Comparison of ENCODE assay signal across 10 mouse cellular contexts in the genomic region with DNA sequence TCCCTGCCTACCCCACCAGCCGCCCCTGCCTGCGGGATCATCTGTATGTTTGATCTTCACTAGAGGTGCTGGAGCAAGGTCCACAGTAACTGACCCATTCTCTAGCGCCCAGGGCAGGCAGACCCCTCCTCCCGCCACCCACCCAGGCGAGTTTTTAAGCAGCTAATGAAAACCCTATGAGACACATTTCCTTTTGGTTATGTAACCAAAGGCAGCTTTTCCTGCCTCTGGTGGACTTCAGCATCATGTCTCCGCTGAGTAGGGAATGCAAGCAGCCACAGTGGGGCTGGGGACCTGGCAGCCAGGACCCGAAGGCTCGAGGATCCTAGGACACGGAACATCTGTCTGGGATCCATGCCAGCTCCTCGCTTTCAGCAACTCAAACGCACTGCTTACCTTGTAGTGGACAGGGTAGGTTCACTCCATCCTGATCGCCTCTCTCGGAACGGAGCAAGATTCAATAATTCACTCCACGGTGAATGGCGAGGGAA. TPM values are rescaled to one million over a fixed set of nuclear protein-coding genes. Genes with fewer than 3 reads are reported as not detected.
DNase-seq lines count a peak whose midpoint lies in the region; ATAC-seq lines count a peak whose summit lies in the region.
"Had no signal": no experiment of that assay in that cellular context is flagged by ENCODE, and none has a peak within 500 bp of the region (broad histone marks: within the 10 kb centered on the region; RNA-seq: fewer than 3 reads in every experiment).

No protein-coding gene starts in this region.

- peaks cover 10% of the 10 kb centered on the region for H3K27me3 ChIP-seq in forebrain, embryonic 16.5 days (replicated peaks; ENCODE audit: control insufficient read depth, insufficient read depth, low read length)

- peak overlapping the region; percentile 64 for H3K9ac ChIP-seq in forebrain, embryonic 16.5 days (replicated peaks; ENCODE audit: low read depth, low read length)

- WGBS in forebrain, embryonic 16.5 days = 5% methylated on average over 16 of the region's 16 CpGs

- peak overlapping the region; percentile 99 for H3K4me2 ChIP-seq in forebrain, embryonic 16.5 days (ENCODE audit: low read length)

- H3K4me1 ChIP-seq in forebrain, embryonic 16.5 days (replicated peaks; ENCODE audit: control insufficient read depth, insufficient read depth, low read length) = peaks cover 19% of the 10 kb centered on the region

- peak; percentile 42 to 44 for DNase-seq in left cerebral cortex, adult 18-20 months (ENCODE audit: low spot score in 2 of 2)
- no peak for DNase-seq in left cerebral cortex, adult 11 months (ENCODE audit: low spot score)
- peak; percentile 52 to 63 for DNase-seq in left cerebral cortex, postnatal 36 days (ENCODE audit: low spot score in 2 of 2)
- peak; percentile 44 for DNase-seq in right cerebral cortex, postnatal 4 days
- no peak for DNase-seq in ovary, postnatal 10 days (ENCODE audit: low spot score)
- DNase-seq in adrenal gland, postnatal 14 days = no peak
- no peak for DNase-seq in heart, postnatal 36 days

- H3K4me3 ChIP-seq in forebrain, embryonic 16.5 days (replicated peaks; ENCODE audit: low read length) = peak overlapping the region; percentile 58

- no peak overlapping the region for H3K27ac ChIP-seq in forebrain, embryonic 16.5 days (ENCODE audit: low read length)
- H3K27ac ChIP-seq: macrophage had no signal

- H3K9me3 ChIP-seq in forebrain, embryonic 16.5 days (ENCODE audit: control insufficient read depth, low read length) = no peaks in the 10 kb centered on the region

- no peak for ATAC-seq in forebrain, embryonic 16.5 days

- intact Hi-C loops in left cerebral cortex, postnatal 36 days (cut with DNase I) = loop anchor here (2.0 to 5.0 kb wide), 4 partner anchors 65 to 214 kb away; no protein-coding TSS in a partner anchor
- intact Hi-C loops in heart, postnatal 36 days (cut with DNase I) = loop anchor here (1.0 to 5.0 kb wide), 2 partner anchors 181 to 210 kb away; no protein-coding TSS in a partner anchor

- no peaks in the 10 kb centered on the region for H3K36me3 ChIP-seq in forebrain, embryonic 16.5 days (ENCODE audit: control insufficient read depth, insufficient read depth)

RNA-seq across cellular contexts. Expression of a gene that starts 0.7 kb away (rescaled TPM):
- total RNA-seq in left cerebral cortex, adult 18-20 months (2021) = 10 to 100 TPM; 75.5 to 83.1 TPM
- polyA plus RNA-seq in forebrain, embryonic 16.5 days (2015; fragmentation: Nextera tagmentation; extraction: Ambion mirVana) = 0.55 and 1.8 TPM in 2 replicates
- total RNA-seq in left cerebral cortex, postnatal 36 days (2021) = 100 to 1,000 TPM in 1 of 2 experiments, 10 to 100 TPM in 1; 77.0 to 103 TPM
- 0.67 and 0.71 TPM in 2 replicates for total RNA-seq in adrenal gland, postnatal 14 days (2021)
- not detected for total RNA-seq in heart, postnatal 36 days (2021)
- total RNA-seq: CH12.LX had no signal

Comparison
In these comparisons a context has a peak if more than half of its experiments do, and no peak if none do; other contexts are left out.
1. DNase-seq: peak in left cerebral cortex, adult 18-20 months (2 of 2), left cerebral cortex, postnatal 36 days (2 of 2) and right cerebral cortex, postnatal 4 days (single experiment); none in left cerebral cortex, adult 11 months (single experiment), ovary, postnatal 10 days (single experiment), adrenal gland, postnatal 14 days (single experiment) and heart, postnatal 36 days (0 of 2).
2. RNA of a gene that starts 0.7 kb away (total RNA-seq): 77.0 to 103 TPM in left cerebral cortex, postnatal 36 days and 75.5 to 83.1 TPM in left cerebral cortex, adult 18-20 months; 0.67 to 0.71 TPM in adrenal gland, postnatal 14 days and not detected in heart, postnatal 36 days; every median in the first group is over 10 times any median in the second.